ENCODE assay signal across 8 mouse cellular contexts in the genomic region with DNA sequence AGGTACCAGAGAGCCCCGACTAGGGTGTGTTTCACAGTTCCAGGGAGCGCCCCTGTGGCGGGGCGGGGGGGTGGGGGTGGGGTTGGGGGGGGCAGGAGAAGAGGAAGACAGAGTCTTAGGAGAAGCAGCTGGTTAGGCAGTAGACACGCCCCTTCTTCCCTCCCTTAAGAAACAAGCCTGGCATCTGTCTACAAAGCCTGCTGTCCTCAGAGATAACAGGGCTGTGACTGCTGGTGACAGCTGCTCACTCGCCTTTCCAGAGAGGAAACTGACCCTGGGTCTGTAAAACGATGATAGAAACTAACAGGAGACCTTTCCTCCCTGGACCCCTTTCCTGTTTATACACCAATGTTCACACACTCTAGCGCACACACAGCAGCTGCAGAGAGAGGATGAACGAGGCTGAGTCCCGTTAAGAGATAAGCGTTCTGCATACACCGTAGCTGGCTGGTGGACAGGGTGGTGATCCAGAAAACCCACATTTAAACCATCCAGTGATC.
DNase-seq lines count a peak whose midpoint lies in the region; ATAC-seq lines count a peak whose summit lies in the region.

No protein-coding gene starts in this region.

- 0 out of 2 replicates have a peak overlapping the region, but pooled peaks have one; percentile 6 for H3K27ac ChIP-seq in neural tube, embryonic 12.5 days

- H3K4me1 ChIP-seq in neural tube, embryonic 12.5 days: peaks cover 14% of the 10 kb centered on the region
- H3K4me1 ChIP-seq in megakaryocyte, embryonic 14.5 days: peaks cover 69% of the 10 kb centered on the region

- peak overlapping the region; percentile 16; the same call in 1 of the 2 replicates for H3K4me2 ChIP-seq in neural tube, embryonic 12.5 days (replicated peaks)

- no peaks in the 10 kb centered on the region for H3K9me3 ChIP-seq in neural tube, embryonic 12.5 days
- H3K9me3 ChIP-seq in megakaryocyte, embryonic 14.5 days: no peaks in the 10 kb centered on the region

- 33% methylated on average over 12 of the region's 12 CpGs for whole genome bisulfite sequencing in neural tube, embryonic 12.5 days

- H3K4me3 ChIP-seq in neural tube, embryonic 12.5 days: no peak overlapping the region
- peak overlapping the region; percentile 85 for H3K4me3 ChIP-seq in megakaryocyte, embryonic 14.5 days (replicated peaks)

- no peak for DNase-seq in neural tube, embryonic 10.5 days (ENCODE audit: extremely low spot score, low spot score)
- DNase-seq in heart, adult 18-20 months: peak; percentile 51 to 65
- peak; percentile 50 for DNase-seq in kidney, postnatal 14 days
- no peak for DNase-seq in urinary bladder, postnatal 36 days (ENCODE audit: low spot score in 2 of 2)
- DNase-seq in right cerebral cortex, postnatal 4 days: no peak

- no peak for ATAC-seq in neural tube, embryonic 12.5 days (ENCODE audit: low FRiP score, low read depth)
- no peak for ATAC-seq in erythroid progenitor cell, adult 5-6 weeks (replicated peaks; ENCODE audit: low FRiP score, poor library complexity, severe bottlenecking)

- no peaks in the 10 kb centered on the region for H3K36me3 ChIP-seq in neural tube, embryonic 12.5 days
- no peaks in the 10 kb centered on the region for H3K36me3 ChIP-seq in megakaryocyte, embryonic 14.5 days (replicated peaks; ENCODE audit: low read length)

- no peak overlapping the region for H3K9ac ChIP-seq in neural tube, embryonic 12.5 days

- H3K27me3 ChIP-seq in neural tube, embryonic 12.5 days (replicated peaks): no peaks in the 10 kb centered on the region
- no peaks in the 10 kb centered on the region for H3K27me3 ChIP-seq in megakaryocyte, embryonic 14.5 days (replicated peaks)

Comparison
In these comparisons a context has a peak if more than half of its experiments do, and no peak if none do; other contexts are left out.
1. DNase-seq: peak in heart, adult 18-20 months (2 of 2) and kidney, postnatal 14 days (single experiment); none in neural tube, embryonic 10.5 days (single experiment), urinary bladder, postnatal 36 days (0 of 2) and right cerebral cortex, postnatal 4 days (single experiment).